Mouse (Mus musculus): ENCODE measurements at regions not wholly inside any gene's neighbourhood (a gene's known extent, or its start where the extent isn't known, plus 50 kb on each side); places are given as distances from the start of the nearest gene placed in this dataset.

GRCm38 (mm10) chr1:57174289-57174890, 195.9 kb upstream of the Satb2 start:
- DNase-seq (ENCODE audit: low spot score in 2 of 2): no peak

- no peak for DNase-seq (ENCODE audit: low spot score in 2 of 2)
Observed at GRCm38 (mm10) chr1:57188796-57189319, 188.6 kb upstream of the 1700066M21Rik start.

GRCm38 (mm10) chr1:57201274-57201673, 176.1 kb upstream of the 1700066M21Rik start:
- no peak for DNase-seq (ENCODE audit: low spot score in 2 of 2)

- no peak for DNase-seq (ENCODE audit: low spot score in 2 of 2)
Observed at GRCm38 (mm10) chr1:57204331-57204730, 173.1 kb upstream of the 1700066M21Rik start.

- DNase-seq (ENCODE audit: low spot score in 2 of 2): peak; percentile 77 to 84
Observed at GRCm38 (mm10) chr1:57205198-57205987, 172.0 kb upstream of the 1700066M21Rik start.

- no peak for DNase-seq (ENCODE audit: low spot score in 2 of 2)
Observed at GRCm38 (mm10) chr1:57206496-57206895, 170.9 kb upstream of the 1700066M21Rik start.

GRCm38 (mm10) chr1:57206944-57207343, 170.5 kb upstream of the 1700066M21Rik start:
- no peak for DNase-seq (ENCODE audit: low spot score in 2 of 2)

- DNase-seq (ENCODE audit: low spot score in 2 of 2): no peak
Observed at GRCm38 (mm10) chr1:57208415-57208814, 169.0 kb upstream of the 1700066M21Rik start.

- no peak for DNase-seq (ENCODE audit: low spot score in 2 of 2)
Observed at GRCm38 (mm10) chr1:57209281-57209680, 168.1 kb upstream of the 1700066M21Rik start.

- DNase-seq (ENCODE audit: low spot score in 2 of 2): no peak
Observed at GRCm38 (mm10) chr1:57211046-57211445, 166.4 kb upstream of the 1700066M21Rik start.

GRCm38 (mm10) chr1:57213428-57213874, 164.0 kb upstream of the 1700066M21Rik start:
- no peak for DNase-seq (ENCODE audit: low spot score in 2 of 2)

GRCm38 (mm10) chr1:57214266-57214665, 163.2 kb upstream of the 1700066M21Rik start:
- peak; percentile 33 to 45 for DNase-seq (ENCODE audit: low spot score in 2 of 2)

GRCm38 (mm10) chr1:57217656-57218055, 159.8 kb upstream of the 1700066M21Rik start:
- no peak for DNase-seq (ENCODE audit: low spot score in 2 of 2)

- DNase-seq (ENCODE audit: low spot score in 2 of 2): no peak
Observed at GRCm38 (mm10) chr1:57218127-57218526, 159.3 kb upstream of the 1700066M21Rik start.

GRCm38 (mm10) chr1:57218616-57219015, 158.8 kb upstream of the 1700066M21Rik start:
- DNase-seq (ENCODE audit: low spot score in 2 of 2): no peak

GRCm38 (mm10) chr1:57224425-57225104, 152.9 kb upstream of the 1700066M21Rik start:
- peak; percentile 65 to 76 for DNase-seq (ENCODE audit: low spot score in 2 of 2)

GRCm38 (mm10) chr1:57243607-57244408, 133.6 kb upstream of the 1700066M21Rik start:
- no peak for DNase-seq (ENCODE audit: low spot score in 2 of 2)

- no peak for DNase-seq (ENCODE audit: low spot score in 2 of 2)
Observed at GRCm38 (mm10) chr1:57259626-57260025, 117.8 kb upstream of the 1700066M21Rik start.

GRCm38 (mm10) chr1:57265012-57265760, 112.2 kb upstream of the 1700066M21Rik start:
- DNase-seq (ENCODE audit: low spot score in 2 of 2): peak in 1 of 2 experiments; percentile 32

GRCm38 (mm10) chr1:57266695-57267094, 110.7 kb upstream of the 1700066M21Rik start:
- DNase-seq (ENCODE audit: low spot score in 2 of 2): no peak

- no peak for DNase-seq (ENCODE audit: low spot score in 2 of 2)
Observed at GRCm38 (mm10) chr1:57267851-57268250, 109.6 kb upstream of the 1700066M21Rik start.

Data from frontal cortex, postnatal 36 days (tissue).